Mouse (Mus musculus): ENCODE results near the gene Asap3.

DNA sequence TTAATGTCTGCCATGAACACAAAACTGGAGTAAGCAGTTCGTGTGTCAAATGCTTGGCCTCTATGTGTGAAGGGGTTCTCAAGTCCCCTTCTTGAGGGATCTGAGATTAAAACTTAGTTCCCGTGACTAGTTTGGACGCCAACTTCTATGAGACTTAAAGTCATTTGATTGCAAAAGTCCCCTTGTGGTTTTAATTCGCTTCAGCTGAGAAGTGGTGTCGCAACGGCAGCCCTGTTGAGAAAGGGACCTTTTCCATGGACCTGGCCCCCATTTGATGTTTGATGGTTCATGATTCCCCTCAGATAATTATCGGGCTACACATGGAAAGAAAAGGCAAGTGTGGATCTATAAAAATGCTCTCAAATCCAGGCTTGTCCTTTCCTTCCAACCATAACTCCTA lies 26.7 kb upstream of the Asap3 start:
- TF ChIP-seq POLR2A (IDR thresholded peaks at IDR 0.05; ENCODE audit: insufficient read depth, low read depth, low read length) (no peak), CTCF (IDR thresholded peaks at IDR 0.05) (no peak)

All from heart, adult 2 months (tissue).